Comparison of ENCODE assay signal across 12 mouse cellular contexts in the genomic region with DNA sequence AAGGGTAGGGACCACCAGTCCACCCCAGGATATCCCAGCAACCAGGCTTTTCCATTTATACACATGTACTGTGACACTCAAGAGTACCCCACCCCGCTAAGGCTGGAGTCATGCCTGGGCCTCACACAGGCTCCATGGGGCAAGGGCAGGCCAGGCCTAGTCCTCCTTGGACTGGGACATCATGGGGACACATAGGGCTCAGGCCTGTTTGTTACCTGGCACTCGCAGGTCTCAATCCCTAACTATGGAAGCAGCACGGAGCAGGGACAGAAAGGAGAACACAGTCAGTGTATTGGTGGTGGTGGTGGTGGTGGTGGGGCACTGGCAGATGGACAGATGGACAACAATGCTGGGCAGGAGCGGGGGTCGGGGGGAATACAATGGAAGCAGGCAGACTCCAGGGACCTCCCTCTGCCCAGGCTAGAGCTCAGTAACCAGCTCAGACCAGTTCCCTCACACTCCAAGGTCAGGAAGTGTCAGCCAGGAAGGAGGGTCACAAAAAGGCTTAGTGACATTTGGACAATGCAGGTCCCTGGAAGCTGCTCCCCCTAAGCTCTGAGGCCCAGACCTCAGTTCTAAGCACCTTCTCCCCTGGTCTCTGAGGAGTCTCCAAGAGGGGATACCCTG. TPM values are rescaled to one million over a fixed set of nuclear protein-coding genes. Genes with fewer than 3 reads are reported as not detected.
DNase-seq lines count a peak whose midpoint lies in the region; ATAC-seq and TF ChIP-seq lines count a peak whose summit lies in the region.
"Had no signal": no experiment of that assay in that cellular context is flagged by ENCODE, and none has a peak within 500 bp of the region (broad histone marks: within the 10 kb centered on the region; RNA-seq: fewer than 3 reads in every experiment).

No protein-coding gene starts in this region.

- TF ChIP-seq POLR2A in MEL (IDR thresholded peaks at IDR 0.05; ENCODE audit: control insufficient read depth in 1 of 2, insufficient read depth in 1 of 2, low read depth in 1 of 2, low read length in 2 of 2, poor library complexity in 1 of 2), result no peak

- no peak for TF ChIP-seq RAD21 in MEL (IDR thresholded peaks at IDR 0.05; ENCODE audit: low read depth, low read length)

- no peak for TF ChIP-seq CTCF in lung, embryonic 14.5 days (IDR thresholded peaks at IDR 0.05; ENCODE audit: low read depth)
- TF ChIP-seq CTCF in lung, postnatal 0 days (IDR thresholded peaks at IDR 0.05), result no peak
- no peak for TF ChIP-seq CTCF in MEL (IDR thresholded peaks at IDR 0.05 in 2 of 3, conservative IDR thresholded peaks at IDR 0.05 in 1 of 3; ENCODE audit: control insufficient read depth in 1 of 3, insufficient read depth in 1 of 3, low read depth in 2 of 3, low read length in 3 of 3, poor library complexity in 1 of 3, severe bottlenecking in 1 of 3)

- no peak overlapping the region for H3K4me3 ChIP-seq in heart, embryonic 12.5 days
- no peak overlapping the region for H3K4me3 ChIP-seq in heart, embryonic 11.5 days (ENCODE audit: low read depth, low read length)
- H3K4me3 ChIP-seq in lung, embryonic 14.5 days (ENCODE audit: low read depth, low read length), result no peak overlapping the region
- H3K4me3 ChIP-seq in lung, postnatal 0 days (ENCODE audit: low read depth, low read length), result no peak overlapping the region
- H3K4me3 ChIP-seq in MEL (ENCODE audit: control insufficient read depth in 1 of 2, insufficient read depth in 1 of 2, low read depth in 2 of 2, low read length in 2 of 2), result peak overlapping the region; percentile 62 to 80
- H3K4me3 ChIP-seq in limb, embryonic 13.5 days, result no peak overlapping the region
- H3K4me3 ChIP-seq: erythroblast, embryonic 14.5 days had no signal

- no peak for TF ChIP-seq EP300 in lung, postnatal 0 days (IDR thresholded peaks at IDR 0.05)
- no peak for TF ChIP-seq EP300 in MEL (IDR thresholded peaks at IDR 0.05; ENCODE audit: low read depth in 1 of 2, low read length in 2 of 2)

- intact Hi-C loops in gastrocnemius, postnatal 14 days (cut with DNase I; ENCODE audit: low total_unique reads), result loop anchor here (5.0 kb wide), 1 partner anchor 77 kb away; no protein-coding TSS in a partner anchor

- peaks cover 22% of the 10 kb centered on the region for H3K4me1 ChIP-seq in heart, embryonic 12.5 days (replicated peaks)
- peaks cover 6% of the 10 kb centered on the region for H3K4me1 ChIP-seq in heart, embryonic 11.5 days (ENCODE audit: control insufficient read depth, insufficient read depth, low read length)
- no peaks in the 10 kb centered on the region; the same call in 1 of the 2 replicates for H3K4me1 ChIP-seq in lung, embryonic 14.5 days (ENCODE audit: insufficient read depth)
- no peaks in the 10 kb centered on the region for H3K4me1 ChIP-seq in lung, postnatal 0 days (ENCODE audit: insufficient read depth, low read depth, low read length)
- peaks cover 0 to 4% of the 10 kb centered on the region in 2 experiments; a peak in 1 of 4 replicates for H3K4me1 ChIP-seq in MEL (ENCODE audit: control insufficient read depth in 1 of 2, insufficient read depth in 2 of 2, low read length in 2 of 2)
- H3K4me1 ChIP-seq in limb, embryonic 13.5 days, result peaks cover 17% of the 10 kb centered on the region

- 86% methylated on average over 5 of the region's 5 CpGs for WGBS in heart, embryonic 12.5 days
- WGBS in heart, embryonic 11.5 days (ENCODE audit: insufficient replicate concordance), result 80% methylated on average over 5 of the region's 5 CpGs
- WGBS in lung, embryonic 14.5 days, result 85% methylated on average over 5 of the region's 5 CpGs
- 75% methylated on average over 5 of the region's 5 CpGs for WGBS in lung, postnatal 0 days
- WGBS in limb, embryonic 13.5 days, result 87% methylated on average over 5 of the region's 5 CpGs

- peaks cover 42% of the 10 kb centered on the region for H3K27me3 ChIP-seq in heart, embryonic 12.5 days (replicated peaks)
- H3K27me3 ChIP-seq in heart, embryonic 11.5 days (ENCODE audit: control insufficient read depth, insufficient read depth, low read length), result peaks cover 29% of the 10 kb centered on the region
- H3K27me3 ChIP-seq in lung, embryonic 14.5 days (ENCODE audit: insufficient read depth, low read length), result no peaks in the 10 kb centered on the region; the same call in 1 of the 2 replicates
- H3K27me3 ChIP-seq in lung, postnatal 0 days (replicated peaks; ENCODE audit: insufficient read depth, low read length), result no peaks in the 10 kb centered on the region
- H3K27me3 ChIP-seq in MEL (ENCODE audit: control insufficient read depth in 1 of 2, insufficient read depth in 2 of 2, low read length in 2 of 2), result no peaks in the 10 kb centered on the region
- H3K27me3 ChIP-seq in limb, embryonic 13.5 days, result peaks cover 15% of the 10 kb centered on the region

- no peak overlapping the region for H3K27ac ChIP-seq in heart, embryonic 12.5 days (ENCODE audit: poor library complexity, severe bottlenecking)
- no peak overlapping the region for H3K27ac ChIP-seq in heart, embryonic 11.5 days (ENCODE audit: low read depth, low read length)
- no peak overlapping the region for H3K27ac ChIP-seq in lung, embryonic 14.5 days (ENCODE audit: low read depth)
- H3K27ac ChIP-seq in lung, postnatal 0 days (ENCODE audit: low read length), result no peak overlapping the region
- H3K27ac ChIP-seq in MEL (ENCODE audit: control insufficient read depth, low read depth, low read length), result no peak overlapping the region
- H3K27ac ChIP-seq in limb, embryonic 13.5 days, result no peak overlapping the region
- H3K27ac ChIP-seq: gastrocnemius, adult 2 months; liver, embryonic 14.5 days; macrophage had no signal

- ATAC-seq in heart, embryonic 12.5 days (ENCODE audit: insufficient number of reproducible peaks, low FRiP score), result no peak
- ATAC-seq in heart, embryonic 11.5 days (replicated peaks; ENCODE audit: insufficient number of reproducible peaks, low FRiP score, low TSS enrichment), result no peak
- no peak for ATAC-seq in lung, embryonic 14.5 days (ENCODE audit: insufficient read depth)
- ATAC-seq in lung, postnatal 0 days, result no peak
- ATAC-seq in limb, embryonic 13.5 days (ENCODE audit: low FRiP score, low read depth), result no peak

- no peaks in the 10 kb centered on the region; the same call in 1 of the 2 replicates for H3K79me2 ChIP-seq in MEL (ENCODE audit: control insufficient read depth, insufficient read depth, low read length, poor library complexity)

- peak overlapping the region; percentile 46; the same call in 1 of the 2 replicates for H3K4me2 ChIP-seq in heart, embryonic 12.5 days
- H3K4me2 ChIP-seq in heart, embryonic 11.5 days, result no peak overlapping the region
- H3K4me2 ChIP-seq in lung, embryonic 14.5 days, result no peak overlapping the region
- no peak overlapping the region for H3K4me2 ChIP-seq in lung, postnatal 0 days (replicated peaks; ENCODE audit: low read depth, low read length)
- peak overlapping the region; percentile 51 for H3K4me2 ChIP-seq in limb, embryonic 13.5 days (replicated peaks)

- DNase-seq in lung, embryonic 14.5 days, result no peak
- DNase-seq in lung, postnatal 0 days (ENCODE audit: low spot score), result no peak
- DNase-seq in MEL (ENCODE audit: low read depth, low spot score), result no peak
- no peak for DNase-seq in gastrocnemius, postnatal 14 days

- no peaks in the 10 kb centered on the region for H3K9me3 ChIP-seq in heart, embryonic 12.5 days (replicated peaks)
- H3K9me3 ChIP-seq in heart, embryonic 11.5 days (replicated peaks; ENCODE audit: control insufficient read depth, low read length), result no peaks in the 10 kb centered on the region
- no peaks in the 10 kb centered on the region for H3K9me3 ChIP-seq in lung, embryonic 14.5 days (ENCODE audit: low read depth, low read length)
- no peaks in the 10 kb centered on the region for H3K9me3 ChIP-seq in lung, postnatal 0 days (ENCODE audit: low read length)
- H3K9me3 ChIP-seq in MEL (replicated peaks; ENCODE audit: insufficient read depth, low read length), result no peaks in the 10 kb centered on the region
- H3K9me3 ChIP-seq in limb, embryonic 13.5 days, result no peaks in the 10 kb centered on the region
- H3K9me3 ChIP-seq: heart, embryonic 10.5 days had no signal

- peaks cover 12% of the 10 kb centered on the region for H3K36me3 ChIP-seq in heart, embryonic 12.5 days
- peaks cover 6% of the 10 kb centered on the region for H3K36me3 ChIP-seq in heart, embryonic 11.5 days (ENCODE audit: control insufficient read depth, insufficient read depth, low read length)
- H3K36me3 ChIP-seq in lung, embryonic 14.5 days (ENCODE audit: insufficient read depth), result peaks cover 12% of the 10 kb centered on the region
- peaks cover 5% of the 10 kb centered on the region; the same call in 1 of the 2 replicates for H3K36me3 ChIP-seq in lung, postnatal 0 days (ENCODE audit: insufficient read depth, low read length)
- no peaks in the 10 kb centered on the region; a peak in 2 of 4 replicates for H3K36me3 ChIP-seq in MEL (ENCODE audit: control insufficient read depth in 1 of 2, insufficient read depth in 2 of 2, low read length in 2 of 2)
- peaks cover 12% of the 10 kb centered on the region for H3K36me3 ChIP-seq in limb, embryonic 13.5 days

- H3K9ac ChIP-seq in heart, embryonic 12.5 days, result no peak overlapping the region
- H3K9ac ChIP-seq in heart, embryonic 11.5 days (ENCODE audit: low read depth, low read length), result no peak overlapping the region
- H3K9ac ChIP-seq in lung, embryonic 14.5 days, result peak overlapping the region; percentile 28; the same call in 1 of the 2 replicates
- no peak overlapping the region for H3K9ac ChIP-seq in lung, postnatal 0 days (replicated peaks; ENCODE audit: low read depth)
- peak overlapping the region; percentile 78 for H3K9ac ChIP-seq in MEL (ENCODE audit: control insufficient read depth, low read depth, low read length, poor library complexity, severe bottlenecking)
- 0 out of 2 replicates have a peak overlapping the region, but pooled peaks have one; percentile 51 for H3K9ac ChIP-seq in limb, embryonic 13.5 days
- H3K9ac ChIP-seq: liver, embryonic 14.5 days had no signal

RNA-seq across cellular contexts. Expression of a gene that starts 21.3 kb away (rescaled TPM):
- polyA plus RNA-seq in heart, embryonic 12.5 days (2016; fragmentation: Nextera tagmentation; extraction: Ambion mirVana), result 45.7 and 46.2 TPM in 2 replicates
- 40.6 and 45.0 TPM in 2 replicates for polyA plus RNA-seq in heart, embryonic 11.5 days (2014; fragmentation: Nextera tagmentation; extraction: Ambion mirVana)
- polyA plus RNA-seq in lung, embryonic 14.5 days (2014; fragmentation: Nextera tagmentation; extraction: Ambion mirVana), result 49.3 and 51.0 TPM in 2 replicates
- 20.5 and 23.0 TPM in 2 replicates for polyA plus RNA-seq in lung, postnatal 0 days (2015; fragmentation: Nextera tagmentation; extraction: Ambion mirVana)
- total RNA-seq in MEL (2012; rRNA removed), result 31.2 and 38.4 TPM in 2 replicates
- 10 to 100 TPM in 1 of 2 experiments, not detected in 1; 55.5 TPM for polyA plus RNA-seq in MEL (2012; ENCODE audit: insufficient read depth in 1 of 2, insufficient read length in 2 of 2, low read depth in 1 of 2, low replicate concordance in 2 of 2, missing spikeins in 1 of 2)
- 46.0 and 48.2 TPM in 2 replicates for polyA plus RNA-seq in limb, embryonic 13.5 days (2015; fragmentation: Nextera tagmentation; extraction: Ambion mirVana)
- total RNA-seq in gastrocnemius, postnatal 14 days (2021), result 10 to 100 TPM; 24.1 to 31.4 TPM

RNA-seq across cellular contexts. Expression of a gene that starts 24.5 kb away (rescaled TPM):
- polyA plus RNA-seq in heart, embryonic 12.5 days (2016; fragmentation: Nextera tagmentation; extraction: Ambion mirVana), result 0.70 TPM in 1 of 2 replicates, not detected in the other
- polyA plus RNA-seq in heart, embryonic 11.5 days (2014; fragmentation: Nextera tagmentation; extraction: Ambion mirVana), result 0.56 TPM in 1 of 2 replicates, not detected in the other
- polyA plus RNA-seq in lung, embryonic 14.5 days (2014; fragmentation: Nextera tagmentation; extraction: Ambion mirVana), result 0.14 and 0.15 TPM in 2 replicates
- 0.10 TPM in 1 of 2 replicates, not detected in the other for polyA plus RNA-seq in lung, postnatal 0 days (2015; fragmentation: Nextera tagmentation; extraction: Ambion mirVana)
- not detected in 2 replicates for total RNA-seq in MEL (2012; rRNA removed)
- not detected for polyA plus RNA-seq in MEL (2012; ENCODE audit: insufficient read depth in 1 of 2, insufficient read length in 2 of 2, low read depth in 1 of 2, low replicate concordance in 2 of 2, missing spikeins in 1 of 2)
- polyA plus RNA-seq in limb, embryonic 13.5 days (2015; fragmentation: Nextera tagmentation; extraction: Ambion mirVana), result 0.94 and 2.3 TPM in 2 replicates
- total RNA-seq in gastrocnemius, postnatal 14 days (2021), result under 1 TPM in 1 of 2 experiments, not detected in 1; 0.16 TPM
- total RNA-seq: gastrocnemius, adult 2 months had no signal
- polyA plus RNA-seq: erythroblast, embryonic 14.5 days; macrophage had no signal

RNA-seq across cellular contexts. Expression of a gene that starts 56.9 kb away (rescaled TPM):
- polyA plus RNA-seq in heart, embryonic 12.5 days (2016; fragmentation: Nextera tagmentation; extraction: Ambion mirVana), result 1.8 and 2.9 TPM in 2 replicates
- 3.0 and 4.4 TPM in 2 replicates for polyA plus RNA-seq in heart, embryonic 11.5 days (2014; fragmentation: Nextera tagmentation; extraction: Ambion mirVana)
- 0.78 and 0.85 TPM in 2 replicates for polyA plus RNA-seq in lung, embryonic 14.5 days (2014; fragmentation: Nextera tagmentation; extraction: Ambion mirVana)
- 1.5 and 2.1 TPM in 2 replicates for polyA plus RNA-seq in lung, postnatal 0 days (2015; fragmentation: Nextera tagmentation; extraction: Ambion mirVana)
- total RNA-seq in MEL (2012; rRNA removed), result 8.6 and 13.4 TPM in 2 replicates
- 1 to 10 TPM in 1 of 2 experiments, not detected in 1; 8.2 TPM for polyA plus RNA-seq in MEL (2012; ENCODE audit: insufficient read depth in 1 of 2, insufficient read length in 2 of 2, low read depth in 1 of 2, low replicate concordance in 2 of 2, missing spikeins in 1 of 2)
- polyA plus RNA-seq in limb, embryonic 13.5 days (2015; fragmentation: Nextera tagmentation; extraction: Ambion mirVana), result 1.2 and 1.8 TPM in 2 replicates
- 1 to 10 TPM; 1.4 to 1.9 TPM for total RNA-seq in gastrocnemius, postnatal 14 days (2021)

Comparison
In these comparisons a context has a peak if more than half of its experiments do, and no peak if none do; other contexts are left out.
1. H3K4me2 ChIP-seq: peak in heart, embryonic 12.5 days (single experiment) and limb, embryonic 13.5 days (single experiment); none in heart, embryonic 11.5 days (single experiment), lung, embryonic 14.5 days (single experiment) and lung, postnatal 0 days (single experiment).
2. H3K9ac ChIP-seq: peak in lung, embryonic 14.5 days (single experiment), MEL (single experiment) and limb, embryonic 13.5 days (single experiment); none in heart, embryonic 12.5 days (single experiment), heart, embryonic 11.5 days (single experiment) and lung, postnatal 0 days (single experiment).
3. H3K4me3 ChIP-seq: peak in MEL (2 of 2); none in heart, embryonic 12.5 days (single experiment), heart, embryonic 11.5 days (single experiment), lung, embryonic 14.5 days (single experiment), lung, postnatal 0 days (single experiment) and limb, embryonic 13.5 days (single experiment).